Mouse (Mus musculus): Measurements from ENCODE around the gene Gpt2. TPM values are rescaled to one million over a fixed set of nuclear protein-coding genes. Genes with fewer than 3 reads are reported as not detected.

Gene Gpt2
- polyA plus RNA-seq (2012; rRNA removed) = 33.1 and 37.2 TPM in 2 replicates

DNA sequence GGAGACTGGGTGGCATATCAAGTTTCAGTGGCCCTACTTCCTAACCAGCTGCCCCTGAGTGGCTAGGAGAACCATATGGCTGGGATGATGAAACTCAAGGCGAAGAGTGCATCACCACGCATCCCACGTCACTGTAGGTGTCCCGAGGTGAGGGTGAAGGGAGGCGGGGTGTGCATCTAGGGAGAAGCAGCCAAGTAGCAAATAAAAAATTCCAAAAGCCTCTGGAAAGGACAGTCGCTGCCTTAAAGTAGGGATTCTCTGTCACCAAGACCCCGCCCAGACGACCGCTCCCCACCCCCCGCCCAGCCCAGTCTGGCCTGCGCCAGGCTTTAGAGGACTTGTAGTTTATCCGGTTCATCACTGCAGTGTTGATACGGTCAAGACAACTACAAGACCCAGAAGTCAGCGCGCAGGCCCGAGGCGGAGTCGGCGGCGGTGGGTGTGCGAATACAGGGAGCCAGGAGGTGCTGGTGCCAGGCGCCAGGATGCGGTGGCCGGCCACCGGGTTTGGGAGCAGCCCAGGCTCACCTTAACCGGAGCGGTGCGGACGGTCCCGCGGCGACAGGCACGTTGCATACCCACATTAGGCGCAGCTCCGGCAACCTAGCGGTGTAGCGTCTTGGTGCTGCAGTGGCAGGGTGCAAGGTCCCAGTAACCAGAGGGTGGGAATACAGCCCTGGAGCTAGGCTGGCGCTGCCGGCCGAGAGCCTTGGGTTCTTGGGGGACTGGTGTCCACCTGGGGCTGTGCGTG, at the start of gene Gpt2:
TSS of gene Gpt2 (plus strand) at position 452 of the 751 bp plus-strand sequence.

DNA sequence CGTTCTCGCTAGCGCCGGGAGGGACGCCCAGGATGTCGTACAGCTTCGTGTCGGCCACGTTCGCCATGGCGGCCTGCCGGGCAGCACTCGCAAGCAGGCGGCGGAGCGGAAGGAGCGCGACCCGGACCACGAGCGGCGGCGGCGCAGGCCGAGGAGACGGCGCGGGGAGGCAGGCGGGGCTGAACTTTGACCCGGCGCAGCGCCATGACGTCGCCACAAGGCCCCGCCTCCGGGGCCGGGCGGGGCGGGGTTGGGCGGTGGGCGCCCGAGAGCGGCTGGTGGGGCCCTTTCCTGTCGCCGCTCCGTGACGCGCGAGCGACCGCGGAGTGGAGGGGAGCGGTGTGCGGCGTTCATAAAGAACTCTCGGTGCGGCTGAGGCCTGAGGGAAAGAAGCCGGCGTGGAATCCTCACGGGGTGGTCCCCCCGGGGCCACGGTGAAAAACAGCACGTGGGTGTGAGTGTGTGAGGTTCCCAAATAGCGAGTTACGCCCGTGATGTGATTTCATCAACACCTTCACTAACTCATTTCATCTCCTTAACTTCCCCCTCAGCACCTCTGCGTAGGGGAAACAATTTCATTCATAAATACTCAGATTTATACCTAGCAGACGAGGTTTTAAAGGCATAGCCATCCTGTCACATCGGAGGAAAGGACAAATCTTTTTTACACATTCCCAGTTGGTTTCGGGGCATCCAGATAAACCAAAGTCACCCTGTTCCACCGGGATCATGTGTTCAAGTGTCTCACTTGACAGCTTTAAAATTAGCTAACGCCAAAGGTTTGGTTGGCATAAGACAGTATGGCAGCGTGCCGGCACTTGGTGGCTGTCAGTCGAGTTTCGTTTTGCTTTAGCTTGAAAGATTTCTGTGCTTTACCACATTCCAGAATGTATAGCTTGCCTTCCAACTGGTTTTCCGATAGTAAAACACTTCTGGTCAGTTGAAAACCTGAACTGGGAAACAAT, 63.1 kb downstream of the Gpt2 start, which contains the start of gene Dnaja2:
TSS of gene Dnaja2 (minus strand) at position 164 of the 965 bp plus-strand sequence.

Other genes starting within 250 kb of the Gpt2 start
- 76.3 and 77.4 TPM in 2 replicates for gene Orc6, start 192.9 kb upstream of the Gpt2 start, polyA plus RNA-seq (2012; rRNA removed)
- 98.5 and 106 TPM in 2 replicates for gene Vps35, start 192.8 kb upstream of the Gpt2 start, polyA plus RNA-seq (2012; rRNA removed)
- gene Mylk3, start 106.2 kb upstream of the Gpt2 start, polyA plus RNA-seq (2012; rRNA removed) = 0.05 and 0.11 TPM in 2 replicates
- 29.2 and 31.8 TPM in 2 replicates for gene 4921524J17Rik, start 59.7 kb upstream of the Gpt2 start, polyA plus RNA-seq (2012; rRNA removed)
- 63.7 and 64.6 TPM in 2 replicates for gene Dnaja2, start 62.8 kb downstream of the Gpt2 start, polyA plus RNA-seq (2012; rRNA removed)
- gene Neto2, start 208.3 kb downstream of the Gpt2 start, polyA plus RNA-seq (2012; rRNA removed) = 68.7 and 69.5 TPM in 2 replicates